Mouse (Mus musculus): ENCODE measurements at regions not wholly inside any gene's neighbourhood (a gene's known extent, or its start where the extent isn't known, plus 50 kb on each side); places are given as distances from the start of the nearest gene placed in this dataset.

GRCm38 (mm10) chr15:68520759-68521158, 2020.0 kb upstream of the Lrrc6 start:
- WGBS, result 87% methylated on average over 2 of the region's 2 CpGs
- H3K4me2 ChIP-seq (ENCODE audit: low read depth, low read length), result no peak overlapping the region

GRCm38 (mm10) chr15:68512431-68512830, 2011.7 kb upstream of the Lrrc6 start:
- WGBS, result 94% methylated on average over 2 of the region's 2 CpGs
- H3K4me1 ChIP-seq (ENCODE audit: control insufficient read depth, insufficient read depth, low read length), result no peaks in the 10 kb centered on the region
- H3K9ac ChIP-seq (replicated peaks; ENCODE audit: low read depth, low read length), result no peak overlapping the region
- no peaks in the 10 kb centered on the region for H3K36me3 ChIP-seq (ENCODE audit: control insufficient read depth, insufficient read depth, low read length)
- no peak overlapping the region for H3K27ac ChIP-seq (ENCODE audit: low read depth, low read length)
- no peaks in the 10 kb centered on the region for H3K9me3 ChIP-seq (ENCODE audit: control insufficient read depth, low read length)
- no peak overlapping the region for H3K4me3 ChIP-seq (ENCODE audit: low read depth, low read length)
- H3K4me2 ChIP-seq (ENCODE audit: low read depth, low read length), result no peak overlapping the region
- no peak for ATAC-seq (ENCODE audit: low read depth)
- H3K27me3 ChIP-seq (ENCODE audit: control insufficient read depth, insufficient read depth, low read length), result no peaks in the 10 kb centered on the region

More at GRCm38 (mm10) chr15:68520759-68521158, 2020.0 kb upstream of the Lrrc6 start:
- Histone ChIP-seq H3K9ac (replicated peaks; ENCODE audit: low read depth, low read length) (no peak overlapping the region), H3K4me3 (ENCODE audit: low read depth, low read length) (no peak overlapping the region), H3K9me3 (ENCODE audit: control insufficient read depth, low read length) (no peaks in the 10 kb centered on the region), H3K27ac (ENCODE audit: low read depth, low read length) (no peak overlapping the region), H3K36me3 (ENCODE audit: control insufficient read depth, insufficient read depth, low read length) (no peaks in the 10 kb centered on the region), H3K27me3 (ENCODE audit: control insufficient read depth, insufficient read depth, low read length) (no peaks in the 10 kb centered on the region), H3K4me1 (ENCODE audit: control insufficient read depth, insufficient read depth, low read length) (no peaks in the 10 kb centered on the region)
- no peak for ATAC-seq (ENCODE audit: low read depth)

- Histone ChIP-seq H3K36me3 (ENCODE audit: control insufficient read depth, insufficient read depth, low read length) (no peaks in the 10 kb centered on the region), H3K9ac (replicated peaks; ENCODE audit: low read depth, low read length) (no peak overlapping the region), H3K4me1 (ENCODE audit: control insufficient read depth, insufficient read depth, low read length) (no peaks in the 10 kb centered on the region), H3K27ac (ENCODE audit: low read depth, low read length) (no peak overlapping the region), H3K4me2 (ENCODE audit: low read depth, low read length) (no peak overlapping the region), H3K9me3 (ENCODE audit: control insufficient read depth, low read length) (no peaks in the 10 kb centered on the region), H3K27me3 (ENCODE audit: control insufficient read depth, insufficient read depth, low read length) (no peaks in the 10 kb centered on the region), H3K4me3 (ENCODE audit: low read depth, low read length) (no peak overlapping the region)
- 78% methylated on average over 5 of the region's 5 CpGs for WGBS
- no peak for ATAC-seq (ENCODE audit: low read depth)
Measured at GRCm38 (mm10) chr15:68508190-68508589, 2007.5 kb upstream of the Lrrc6 start.

- no peaks in the 10 kb centered on the region for H3K36me3 ChIP-seq (ENCODE audit: control insufficient read depth, insufficient read depth, low read length)
- no peaks in the 10 kb centered on the region for H3K9me3 ChIP-seq (ENCODE audit: control insufficient read depth, low read length)
- no peak overlapping the region for H3K9ac ChIP-seq (replicated peaks; ENCODE audit: low read depth, low read length)
- H3K4me2 ChIP-seq (ENCODE audit: low read depth, low read length), result no peak overlapping the region
- no peak overlapping the region for H3K27ac ChIP-seq (ENCODE audit: low read depth, low read length)
- ATAC-seq (ENCODE audit: low read depth), result no peak
- no peak overlapping the region for H3K4me3 ChIP-seq (ENCODE audit: low read depth, low read length)
- 76% methylated on average over 2 of the region's 2 CpGs for WGBS
- H3K4me1 ChIP-seq (ENCODE audit: control insufficient read depth, insufficient read depth, low read length), result no peaks in the 10 kb centered on the region; the same call in 1 of the 2 replicates
- H3K27me3 ChIP-seq (ENCODE audit: control insufficient read depth, insufficient read depth, low read length), result no peaks in the 10 kb centered on the region
Measured at GRCm38 (mm10) chr15:68506093-68506492, 2005.4 kb upstream of the Lrrc6 start.

GRCm38 (mm10) chr15:68496438-68496837, 1995.7 kb upstream of the Lrrc6 start:
- Histone ChIP-seq H3K9me3 (ENCODE audit: control insufficient read depth, low read length) (no peaks in the 10 kb centered on the region), H3K27me3 (ENCODE audit: control insufficient read depth, insufficient read depth, low read length) (no peaks in the 10 kb centered on the region), H3K27ac (ENCODE audit: low read depth, low read length) (no peak overlapping the region), H3K4me3 (ENCODE audit: low read depth, low read length) (no peak overlapping the region), H3K9ac (replicated peaks; ENCODE audit: low read depth, low read length) (no peak overlapping the region), H3K36me3 (ENCODE audit: control insufficient read depth, insufficient read depth, low read length) (no peaks in the 10 kb centered on the region), H3K4me1 (ENCODE audit: control insufficient read depth, insufficient read depth, low read length) (no peaks in the 10 kb centered on the region), H3K4me2 (ENCODE audit: low read depth, low read length) (no peak overlapping the region)
- WGBS, result 96% methylated on average over 2 of the region's 2 CpGs
- ATAC-seq (ENCODE audit: low read depth), result no peak

GRCm38 (mm10) chr15:68484789-68485188, 1984.1 kb upstream of the Lrrc6 start:
- no peaks in the 10 kb centered on the region for H3K36me3 ChIP-seq (ENCODE audit: control insufficient read depth, insufficient read depth, low read length)
- no peak overlapping the region for H3K27ac ChIP-seq (ENCODE audit: low read depth, low read length)
- H3K4me3 ChIP-seq (ENCODE audit: low read depth, low read length), result no peak overlapping the region
- H3K4me1 ChIP-seq (ENCODE audit: control insufficient read depth, insufficient read depth, low read length), result no peaks in the 10 kb centered on the region
- no peak for ATAC-seq (ENCODE audit: low read depth)
- H3K9ac ChIP-seq (replicated peaks; ENCODE audit: low read depth, low read length), result no peak overlapping the region
- no peak overlapping the region for H3K4me2 ChIP-seq (ENCODE audit: low read depth, low read length)
- WGBS, result 97% methylated on average over 1 of the region's 1 CpGs
- no peaks in the 10 kb centered on the region for H3K27me3 ChIP-seq (ENCODE audit: control insufficient read depth, insufficient read depth, low read length)
- H3K9me3 ChIP-seq (ENCODE audit: control insufficient read depth, low read length), result no peaks in the 10 kb centered on the region

- no peak overlapping the region for H3K9ac ChIP-seq (replicated peaks; ENCODE audit: low read depth, low read length)
- no peak for ATAC-seq (ENCODE audit: low read depth)
- H3K27me3 ChIP-seq (ENCODE audit: control insufficient read depth, insufficient read depth, low read length), result no peaks in the 10 kb centered on the region
- H3K27ac ChIP-seq (ENCODE audit: low read depth, low read length), result no peak overlapping the region
- no peaks in the 10 kb centered on the region for H3K36me3 ChIP-seq (ENCODE audit: control insufficient read depth, insufficient read depth, low read length)
- H3K4me2 ChIP-seq (ENCODE audit: low read depth, low read length), result no peak overlapping the region
- H3K4me1 ChIP-seq (ENCODE audit: control insufficient read depth, insufficient read depth, low read length), result no peaks in the 10 kb centered on the region
- 86% methylated on average over 5 of the region's 5 CpGs for WGBS
- no peaks in the 10 kb centered on the region for H3K9me3 ChIP-seq (ENCODE audit: control insufficient read depth, low read length)
- H3K4me3 ChIP-seq (ENCODE audit: low read depth, low read length), result no peak overlapping the region
Measured at GRCm38 (mm10) chr15:68477745-68478144, 1977.0 kb upstream of the Lrrc6 start.

GRCm38 (mm10) chr15:68471928-68472327, 1971.2 kb upstream of the Lrrc6 start:
- Histone ChIP-seq H3K9me3 (ENCODE audit: control insufficient read depth, low read length) (no peaks in the 10 kb centered on the region), H3K36me3 (ENCODE audit: control insufficient read depth, insufficient read depth, low read length) (no peaks in the 10 kb centered on the region), H3K9ac (replicated peaks; ENCODE audit: low read depth, low read length) (no peak overlapping the region), H3K4me2 (ENCODE audit: low read depth, low read length) (no peak overlapping the region), H3K4me1 (ENCODE audit: control insufficient read depth, insufficient read depth, low read length) (no peaks in the 10 kb centered on the region), H3K27me3 (ENCODE audit: control insufficient read depth, insufficient read depth, low read length) (no peaks in the 10 kb centered on the region), H3K27ac (ENCODE audit: low read depth, low read length) (no peak overlapping the region), H3K4me3 (ENCODE audit: low read depth, low read length) (no peak overlapping the region)
- 93% methylated on average over 4 of the region's 4 CpGs for WGBS
- ATAC-seq (ENCODE audit: low read depth), result no peak

- no peak for ATAC-seq (ENCODE audit: low read depth)
Measured at GRCm38 (mm10) chr15:68462851-68463250, 1962.1 kb upstream of the Lrrc6 start.

GRCm38 (mm10) chr15:68457239-68457638, 1956.5 kb upstream of the Lrrc6 start:
- H3K4me3 ChIP-seq (ENCODE audit: low read depth, low read length), result no peak overlapping the region
- ATAC-seq (ENCODE audit: low read depth), result no peak
- no peak overlapping the region for H3K9ac ChIP-seq (replicated peaks; ENCODE audit: low read depth, low read length)
- H3K36me3 ChIP-seq (ENCODE audit: control insufficient read depth, insufficient read depth, low read length), result no peaks in the 10 kb centered on the region
- 70% methylated on average over 2 of the region's 2 CpGs for WGBS
- no peaks in the 10 kb centered on the region for H3K9me3 ChIP-seq (ENCODE audit: control insufficient read depth, low read length)
- H3K4me2 ChIP-seq (ENCODE audit: low read depth, low read length), result no peak overlapping the region
- H3K27me3 ChIP-seq (ENCODE audit: control insufficient read depth, insufficient read depth, low read length), result no peaks in the 10 kb centered on the region
- no peaks in the 10 kb centered on the region for H3K4me1 ChIP-seq (ENCODE audit: control insufficient read depth, insufficient read depth, low read length)
- H3K27ac ChIP-seq (ENCODE audit: low read depth, low read length), result no peak overlapping the region

More at GRCm38 (mm10) chr15:68462851-68463250, 1962.1 kb upstream of the Lrrc6 start:
- Histone ChIP-seq H3K36me3 (ENCODE audit: control insufficient read depth, insufficient read depth, low read length) (no peaks in the 10 kb centered on the region), H3K4me2 (ENCODE audit: low read depth, low read length) (no peak overlapping the region), H3K27me3 (ENCODE audit: control insufficient read depth, insufficient read depth, low read length) (no peaks in the 10 kb centered on the region), H3K4me1 (ENCODE audit: control insufficient read depth, insufficient read depth, low read length) (no peaks in the 10 kb centered on the region), H3K27ac (ENCODE audit: low read depth, low read length) (no peak overlapping the region), H3K9ac (replicated peaks; ENCODE audit: low read depth, low read length) (no peak overlapping the region), H3K4me3 (ENCODE audit: low read depth, low read length) (no peak overlapping the region), H3K9me3 (ENCODE audit: control insufficient read depth, low read length) (no peaks in the 10 kb centered on the region)
- WGBS, result 70% methylated on average over 3 of the region's 3 CpGs

All from neural tube, embryonic 14.5 days (tissue).